Mouse (Mus musculus) retina, postnatal 7 days (tissue): ENCODE data around the gene Iqcj.

Source experiments
- DNase-seq: peaks from one replicate; pipeline ENCODE4 v3.0.0-alpha.2; 2012; ENCODE audit warnings: low read depth, low spot score

The Iqcj gene

GRCm38 (mm10) chr3:67892026-67892705 lies at the start of gene Iqcj, which contains the start of gene Iqschfp:
TSS of gene Iqcj (plus strand) at chr3:67892220.
TSS of gene Iqschfp (plus strand) at chr3:67892232.
- DNase-seq: no peak

- no peak for DNase-seq
These were observed 39.6 kb upstream of the Iqcj start for GRCm38 (mm10) chr3:67852397-67852796.

- no peak for DNase-seq
These were observed 30.5 kb upstream of the Iqcj start for GRCm38 (mm10) chr3:67861524-67861923.

GRCm38 (mm10) chr3:67867420-67868065 lies 24.5 kb upstream of the Iqcj start:
- DNase-seq: no peak

- DNase-seq: no peak
These were observed 22.6 kb upstream of the Iqcj start for GRCm38 (mm10) chr3:67869424-67869823.

GRCm38 (mm10) chr3:67877253-67877652 lies 14.8 kb upstream of the Iqcj start:
- no peak for DNase-seq

- DNase-seq: no peak
These were observed 7.7 kb upstream of the Iqcj start for GRCm38 (mm10) chr3:67884335-67884734.

- no peak for DNase-seq
These were observed 5.8 kb upstream of the Iqcj start for GRCm38 (mm10) chr3:67886176-67886575.

- no peak for DNase-seq
These were observed 4.8 kb upstream of the Iqcj start for GRCm38 (mm10) chr3:67887251-67887650.

GRCm38 (mm10) chr3:67892768-67893167 lies 748 bp downstream of the Iqcj start:
- DNase-seq: no peak

GRCm38 (mm10) chr3:67902517-67902916 lies 10.5 kb downstream of the Iqcj start:
- no peak for DNase-seq

- no peak for DNase-seq
These were observed 16.6 kb downstream of the Iqcj start for GRCm38 (mm10) chr3:67908586-67908985.

GRCm38 (mm10) chr3:67918098-67918497 lies 26.1 kb downstream of the Iqcj start:
- DNase-seq: no peak

GRCm38 (mm10) chr3:67918634-67919259 lies 26.7 kb downstream of the Iqcj start:
- DNase-seq: peak; percentile 24

- no peak for DNase-seq
These were observed 31.1 kb downstream of the Iqcj start for GRCm38 (mm10) chr3:67923095-67923494.

GRCm38 (mm10) chr3:67925453-67925852 lies 33.4 kb downstream of the Iqcj start:
- no peak for DNase-seq

GRCm38 (mm10) chr3:67930424-67931133 lies 38.6 kb downstream of the Iqcj start:
- DNase-seq: no peak

- no peak for DNase-seq
These were observed 39.2 kb downstream of the Iqcj start for GRCm38 (mm10) chr3:67931181-67931580.

GRCm38 (mm10) chr3:67931914-67932313 lies 39.9 kb downstream of the Iqcj start:
- no peak for DNase-seq

- DNase-seq: no peak
These were observed 43.8 kb downstream of the Iqcj start for GRCm38 (mm10) chr3:67935829-67936228.

GRCm38 (mm10) chr3:67947000-67947399 lies 55.0 kb downstream of the Iqcj start:
- DNase-seq: no peak

- DNase-seq: no peak
These were observed 60.5 kb downstream of the Iqcj start for GRCm38 (mm10) chr3:67952517-67952940.
